Mouse (Mus musculus): ENCODE data around the gene Gm21904. TPM values are rescaled to one million over a fixed set of nuclear protein-coding genes. Genes with fewer than 3 reads are reported as not detected.
"Not testable (repeated sequence)": the region's sequence is repeated elsewhere in the genome, so short reads cannot be mapped to it uniquely, and the experiment has no call there.

The Gm21904 gene
- total RNA-seq (2017) = not detected in 2 replicates

GRCm38 (mm10) chrY:17846166-17846565, at the start of gene Gm21904:
TSS of gene Gm21904 (minus strand) at chrY:17846266.
- not testable (repeated sequence) for ATAC-seq (replicated peaks; ENCODE audit: low read depth, poor library complexity, severe bottlenecking)

- not testable (repeated sequence) for ATAC-seq (replicated peaks; ENCODE audit: low read depth, poor library complexity, severe bottlenecking)
These were observed 28.4 kb upstream of the Gm21904 start, which contains the start of the genes Gm20772 and Gm20831 for GRCm38 (mm10) chrY:17874441-17874840. TSS of gene Gm20772 (plus strand) at chrY:17874741. TSS of gene Gm20831 (plus strand) at chrY:17874741.

Other genes starting within 250 kb of the Gm21904 start
- not detected in 2 replicates for gene Gm20772, start 28.5 kb upstream of the Gm21904 start, total RNA-seq (2017)
- gene Gm20831, start 28.5 kb upstream of the Gm21904 start, total RNA-seq (2017) = not detected in 2 replicates
- not detected in 2 replicates for gene Srsy, start 91.1 kb upstream of the Gm21904 start, total RNA-seq (2017)
- gene Gm21764, start 215.5 kb upstream of the Gm21904 start, total RNA-seq (2017) = not detected in 2 replicates
- gene Ssty1, start 242.8 kb upstream of the Gm21904 start, total RNA-seq (2017) = not detected in 2 replicates